Mouse (Mus musculus) MEL (cell line): Measurements from ENCODE around the gene Tgfb1i1. TPM values are rescaled to one million over a fixed set of nuclear protein-coding genes. Genes with fewer than 3 reads are reported as not detected.

Source experiments
- DNase-seq: peaks from one replicate; pipeline ENCODE4 v3.0.0; 2011; ENCODE audit warnings: low read depth, low spot score
- H3K27ac ChIP-seq: 2 replicates; pipeline ENCODE4 v1.5.1; 2012; ENCODE audit warnings: low read depth, mild to moderate bottlenecking, control low read depth, low read length, moderate library complexity; ENCODE audit not compliant: control insufficient read depth
- H3K27me3 ChIP-seq, 2 experiments: fragments of 150-350 bp in 1 of 2; sonication (generic) in 1 of 2; 2 replicates each; pipeline ENCODE4 v1.6.1; 2012; ENCODE audit warnings: low read length in 2 of 2, mild to moderate bottlenecking in 2 of 2, improper control_type of control experiment in 1 of 2, moderate library complexity in 1 of 2; ENCODE audit not compliant: insufficient read depth in 2 of 2, control insufficient read depth in 1 of 2
- H3K36me3 ChIP-seq, 2 experiments: 2 replicates each; pipeline ENCODE4 v1.6.1; 2012 to 2014; ENCODE audit warnings: low read length in 2 of 2, improper control_type of control experiment in 1 of 2, inconsistent platforms in 1 of 2, mild to moderate bottlenecking in 1 of 2; ENCODE audit not compliant: insufficient read depth in 2 of 2, control insufficient read depth in 1 of 2
- H3K4me1 ChIP-seq, 2 experiments: fragments of 150-350 bp in 1 of 2; sonication (generic) in 1 of 2; 2 replicates each; pipeline ENCODE4 v1.6.1; 2012; ENCODE audit warnings: low read length in 2 of 2, improper control_type of control experiment in 1 of 2, mild to moderate bottlenecking in 1 of 2; ENCODE audit not compliant: insufficient read depth in 2 of 2, control insufficient read depth in 1 of 2
- H3K4me3 ChIP-seq, 2 experiments: fragments of 150-350 bp in 1 of 2; sonication (generic) in 1 of 2; 2 replicates each; pipeline ENCODE4 v1.5.1; 2012; ENCODE audit warnings: low read depth in 2 of 2, low read length in 2 of 2, mild to moderate bottlenecking in 2 of 2, moderate library complexity in 2 of 2, control low read depth in 1 of 2, improper control_type of control experiment in 1 of 2; ENCODE audit not compliant: control insufficient read depth in 1 of 2, insufficient read depth in 1 of 2
- H3K79me2 ChIP-seq: 2 replicates; pipeline ENCODE4 v1.6.1; 2012; ENCODE audit warnings: mild to moderate bottlenecking, low read length, moderate library complexity; ENCODE audit not compliant: control insufficient read depth, poor library complexity, insufficient read depth
- H3K9ac ChIP-seq: 2 replicates; pipeline ENCODE4 v1.6.1; 2012; ENCODE audit warnings: low read depth, mild to moderate bottlenecking, control low read depth, low read length, moderate library complexity; ENCODE audit not compliant: control insufficient read depth, poor library complexity, severe bottlenecking
- H3K9me3 ChIP-seq: fragments of 150-350 bp; sonication (generic); replicated peaks from 2 replicates; pipeline ENCODE4 v1.6.1; 2012; ENCODE audit warnings: mild to moderate bottlenecking, low read length, improper control_type of control experiment, moderate library complexity; ENCODE audit not compliant: insufficient read depth
- E2F4 ChIP-seq: IDR thresholded peaks from 2 replicates; pipeline ENCODE4 v1.6.1; 2011; ENCODE audit warnings: low read depth, low read length, improper control_type of control experiment, borderline replicate concordance
- EP300 ChIP-seq, 2 experiments: IDR thresholded peaks; 2 replicates each; pipeline ENCODE4 v1.6.1; 2011; ENCODE audit warnings: improper control_type of control experiment in 2 of 2, low read length in 2 of 2, low read depth in 1 of 2, mild to moderate bottlenecking in 1 of 2
- ETS1 ChIP-seq: IDR thresholded peaks from 2 replicates; pipeline ENCODE4 v1.6.1; 2012; ENCODE audit warnings: low read depth, mild to moderate bottlenecking, inconsistent platforms, low read length, improper control_type of control experiment, moderate library complexity
- GABPA ChIP-seq: IDR thresholded peaks from 2 replicates; pipeline ENCODE4 v1.6.1; 2012; ENCODE audit warnings: low read depth, mild to moderate bottlenecking, inconsistent platforms, low read length, improper control_type of control experiment, moderate library complexity
- GATA1 ChIP-seq: IDR thresholded peaks from 2 replicates; pipeline ENCODE4 v1.6.1; 2011; ENCODE audit warnings: low read depth, low read length, improper control_type of control experiment
- JUND ChIP-seq: IDR thresholded peaks from 2 replicates; pipeline ENCODE4 v1.6.1; 2011; ENCODE audit warnings: low read depth, mild to moderate bottlenecking, improper control_type of control experiment, low read length
- MAFK ChIP-seq: IDR thresholded peaks from 2 replicates; pipeline ENCODE4 v1.6.1; 2011; ENCODE audit warnings: low read depth, mild to moderate bottlenecking, low read length, improper control_type of control experiment, borderline replicate concordance
- MAZ ChIP-seq: IDR thresholded peaks from 2 replicates; pipeline ENCODE4 v1.6.1; 2012; ENCODE audit warnings: low read depth, mild to moderate bottlenecking, inconsistent platforms, low read length, improper control_type of control experiment
- MEF2A ChIP-seq: IDR thresholded peaks from 2 replicates; pipeline ENCODE4 v1.6.1; 2014; ENCODE audit warnings: low read depth, mild to moderate bottlenecking, inconsistent platforms, low read length, improper control_type of control experiment; ENCODE audit not compliant: poor library complexity, insufficient replicate concordance, severe bottlenecking; ENCODE audit errors: extremely low read depth
- NELFE ChIP-seq: IDR thresholded peaks from 2 replicates; pipeline ENCODE4 v1.6.1; 2011; ENCODE audit warnings: low read depth, low read length, improper control_type of control experiment
- NRF1 ChIP-seq: IDR thresholded peaks from 2 replicates; pipeline ENCODE4 v1.6.1; 2014; ENCODE audit warnings: low read depth, mild to moderate bottlenecking, inconsistent platforms, low read length, improper control_type of control experiment, moderate library complexity; ENCODE audit not compliant: poor library complexity, insufficient read depth, severe bottlenecking
- POLR2AphosphoS2 ChIP-seq: IDR thresholded peaks from 2 replicates; pipeline ENCODE4 v1.6.1; 2011; ENCODE audit warnings: low read length, improper control_type of control experiment
- SIN3A ChIP-seq: IDR thresholded peaks from 2 replicates; pipeline ENCODE4 v1.6.1; 2012; ENCODE audit warnings: low read length, improper control_type of control experiment, inconsistent platforms
- TAL1 ChIP-seq: IDR thresholded peaks from 2 replicates; pipeline ENCODE4 v1.6.1; 2012; ENCODE audit warnings: mild to moderate bottlenecking, inconsistent platforms, low read length, moderate library complexity, mixed read lengths
- TBP ChIP-seq: IDR thresholded peaks from 2 replicates; pipeline ENCODE4 v1.8.0; 2011; ENCODE audit warnings: low read depth, low read length, improper control_type of control experiment
- TCF12 ChIP-seq: IDR thresholded peaks from 2 replicates; pipeline ENCODE4 v1.6.1; 2014; ENCODE audit warnings: low read depth, mild to moderate bottlenecking, inconsistent platforms, low read length, improper control_type of control experiment, moderate library complexity
- USF1 ChIP-seq: IDR thresholded peaks from 2 replicates; pipeline ENCODE4 v1.6.1; 2014; ENCODE audit warnings: low read depth, mild to moderate bottlenecking, inconsistent platforms, low read length, improper control_type of control experiment, moderate library complexity
- USF2 ChIP-seq, 2 experiments: IDR thresholded peaks; 2 replicates each; pipeline ENCODE4 v1.6.1; 2011 to 2012; ENCODE audit warnings: improper control_type of control experiment in 2 of 2, low read length in 2 of 2, borderline replicate concordance in 1 of 2, inconsistent platforms in 1 of 2, low read depth in 1 of 2, mild to moderate bottlenecking in 1 of 2; ENCODE audit not compliant: insufficient read depth in 1 of 2
- ZC3H11A ChIP-seq: IDR thresholded peaks from 2 replicates; pipeline ENCODE4 v1.6.1; 2012; ENCODE audit warnings: low read depth, mild to moderate bottlenecking, inconsistent platforms, low read length, improper control_type of control experiment
- ZNF384 ChIP-seq: IDR thresholded peaks from 2 replicates; pipeline ENCODE4 v1.6.1; 2012; ENCODE audit warnings: low read depth, mild to moderate bottlenecking, inconsistent platforms, low read length, improper control_type of control experiment
- polyA plus RNA-seq, 2 experiments: library from polyadenylated mRNA; stranded (reverse) in 1 of 2; unstranded in 1 of 2; fragments of >175 nt in 1 of 2; fragments of >200 nt in 1 of 2; gene quantifications; 2 replicates each; pipeline versions ENCODE4 v1.2.1 to v1.2.4; 2012; ENCODE audit warnings: low replicate concordance in 2 of 2, low read depth in 1 of 2; ENCODE audit not compliant: insufficient read length in 2 of 2, insufficient read depth in 1 of 2, missing spikeins in 1 of 2
- total RNA-seq: library from RNA; depleted of rRNA; stranded (reverse); fragments of 300-350 nt; gene quantifications from 2 replicates; pipeline ENCODE4 v1.2.3, GENCODE M21; 2012; rRNA removed

The Tgfb1i1 gene
- 0.10 TPM in 1 of 2 replicates, not detected in the other for total RNA-seq
- under 1 TPM in 1 of 2 experiments, not detected in 1; 0.21 TPM for polyA plus RNA-seq

GRCm38 (mm10) chr7:128246496-128247391 is at the start of gene Tgfb1i1:
Gene Tgfb1i1, plus strand, starts transcription at chr7:128246812.
- Histone ChIP-seq H3K4me1 (no peaks in the 10 kb centered on the region), H3K27me3 (no peaks in the 10 kb centered on the region), H3K4me3 (no peak within 1 kb of the TSS), H3K9ac (no peak within 1 kb of the TSS), H3K79me2 (no peaks in the 10 kb centered on the region), H3K27ac (no peak within 1 kb of the TSS), H3K9me3 (no peaks in the 10 kb centered on the region), H3K36me3 (no peaks in the 10 kb centered on the region)
- DNase-seq = no peak
- TF ChIP-seq EP300 (IDR thresholded peaks at IDR 0.05; ENCODE audit: low read depth in 1 of 2, low read length in 2 of 2) (no peak), ZC3H11A (no peak), USF2 (IDR thresholded peaks at IDR 0.05; ENCODE audit: borderline replicate concordance in 1 of 2, insufficient read depth in 1 of 2, low read depth in 1 of 2, low read length in 2 of 2) (no peak), JUND (no peak), USF1 (no peak), TCF12 (no peak)

- DNase-seq = no peak
- Histone ChIP-seq H3K9ac (no peak overlapping the region), H3K4me1 (peaks cover 1 to 6% of the 10 kb centered on the region in 2 experiments; a peak in 2 of 4 replicates), H3K4me3 (no peak overlapping the region), H3K27ac (no peak overlapping the region), H3K36me3 (no peaks in the 10 kb centered on the region), H3K27me3 (peaks cover 0 to 8% of the 10 kb centered on the region in 2 experiments; a peak in 2 of 4 replicates), H3K79me2 (no peaks in the 10 kb centered on the region), H3K9me3 (no peaks in the 10 kb centered on the region)
- TF ChIP-seq E2F4 (no peak), MAZ (no peak), POLR2AphosphoS2 (no peak), MEF2A (no peak), NRF1 (no peak), GATA1 (no peak), GABPA (no peak), TAL1 (no peak), EP300 (IDR thresholded peaks at IDR 0.05; ENCODE audit: low read depth in 1 of 2, low read length in 2 of 2) (no peak), ZNF384 (no peak), MAFK (no peak), JUND (no peak), ETS1 (no peak), TBP (no peak), NELFE (no peak), SIN3A (no peak)
These were observed 45.0 kb upstream of the Tgfb1i1 start for GRCm38 (mm10) chr7:128201607-128202006.
